Mouse (Mus musculus): Measurements from ENCODE around the gene Kalrn. TPM values are rescaled to one million over a fixed set of nuclear protein-coding genes. Genes with fewer than 3 reads are reported as not detected.
A peak's percentile ranks its signal among the peaks of the same experiment; 100 is the strongest.

Kalrn gene
- polyA plus RNA-seq, 1 experiment from 2014 or later: 16.8 TPM

DNA sequence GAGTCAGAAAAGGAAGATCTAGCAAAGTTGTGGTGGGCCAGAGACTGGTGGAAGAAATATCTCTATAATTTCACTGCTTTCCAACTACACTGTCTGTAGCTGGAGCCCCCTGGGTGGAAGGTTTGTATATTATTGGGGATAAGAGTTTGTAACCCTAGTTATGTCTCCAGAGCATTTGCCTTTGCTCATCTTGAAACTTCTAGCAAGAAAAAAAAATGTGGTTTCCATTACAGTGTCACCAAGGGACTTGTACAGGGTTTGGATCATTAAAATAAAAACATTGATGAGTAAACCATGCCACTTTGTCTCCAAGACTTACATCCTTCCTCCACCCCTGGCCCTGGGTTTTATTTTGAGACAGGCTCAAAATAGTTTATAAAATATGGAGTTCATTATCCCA lies 71.2 kb downstream of the Kalrn start:
- Histone ChIP-seq H3K9me3 (ENCODE audit: control insufficient read depth, low read length) (no peaks in the 10 kb centered on the region), H3K4me3 (ENCODE audit: low read depth, low read length) (no peak overlapping the region)

DNA sequence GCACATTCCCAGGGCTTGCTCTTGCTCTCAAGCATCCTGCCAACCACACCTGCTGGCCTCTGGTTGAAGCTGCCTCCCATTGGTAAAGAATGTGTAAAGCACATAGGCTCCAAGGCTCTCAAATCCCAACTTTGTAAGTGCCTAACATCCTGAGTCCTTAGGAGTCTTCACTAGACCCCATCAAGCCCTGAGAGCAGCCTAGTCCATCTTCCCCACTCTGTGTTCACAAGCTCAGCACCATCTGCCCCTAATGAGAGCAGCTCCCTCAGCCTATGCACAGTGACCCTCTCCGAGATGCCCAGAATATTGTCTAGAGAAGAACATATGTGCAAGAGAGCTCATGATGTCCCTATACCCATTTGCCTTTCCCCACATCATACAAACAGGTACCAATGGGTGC lies 78.6 kb downstream of the Kalrn start:
- Histone ChIP-seq H3K4me3 (ENCODE audit: low read depth, low read length) (no peak overlapping the region), H3K27ac (ENCODE audit: low read depth, low read length) (no peak overlapping the region), H3K4me2 (no peak overlapping the region), H3K27me3 (ENCODE audit: control insufficient read depth, insufficient read depth, low read length) (no peaks in the 10 kb centered on the region), H3K36me3 (ENCODE audit: control insufficient read depth, insufficient read depth, low read length) (no peaks in the 10 kb centered on the region), H3K9ac (ENCODE audit: low read length) (no peak overlapping the region), H3K9me3 (ENCODE audit: control insufficient read depth, low read length) (no peaks in the 10 kb centered on the region), H3K4me1 (ENCODE audit: control insufficient read depth, insufficient read depth, low read length) (no peaks in the 10 kb centered on the region; the same call in 1 of the 2 replicates)
- WGBS: 87% methylated on average over 1 of the region's 1 CpGs
- ATAC-seq (ENCODE audit: low FRiP score) (no peak), DNase-seq (ENCODE audit: low spot score, missing footprints) (no peak)

More for the DNA sequence above, 71.2 kb downstream of the Kalrn start:
- H3K27me3 ChIP-seq (ENCODE audit: control insufficient read depth, insufficient read depth, low read length): no peaks in the 10 kb centered on the region
- H3K36me3 ChIP-seq (ENCODE audit: control insufficient read depth, insufficient read depth, low read length): no peaks in the 10 kb centered on the region
- ATAC-seq (ENCODE audit: low FRiP score) (no peak), DNase-seq (ENCODE audit: low spot score, missing footprints) (no peak)
- no peaks in the 10 kb centered on the region for H3K4me1 ChIP-seq (ENCODE audit: control insufficient read depth, insufficient read depth, low read length)
- no peak overlapping the region for H3K4me2 ChIP-seq
- no peak overlapping the region for H3K27ac ChIP-seq (ENCODE audit: low read depth, low read length)
- no peak overlapping the region for H3K9ac ChIP-seq (ENCODE audit: low read length)

DNA sequence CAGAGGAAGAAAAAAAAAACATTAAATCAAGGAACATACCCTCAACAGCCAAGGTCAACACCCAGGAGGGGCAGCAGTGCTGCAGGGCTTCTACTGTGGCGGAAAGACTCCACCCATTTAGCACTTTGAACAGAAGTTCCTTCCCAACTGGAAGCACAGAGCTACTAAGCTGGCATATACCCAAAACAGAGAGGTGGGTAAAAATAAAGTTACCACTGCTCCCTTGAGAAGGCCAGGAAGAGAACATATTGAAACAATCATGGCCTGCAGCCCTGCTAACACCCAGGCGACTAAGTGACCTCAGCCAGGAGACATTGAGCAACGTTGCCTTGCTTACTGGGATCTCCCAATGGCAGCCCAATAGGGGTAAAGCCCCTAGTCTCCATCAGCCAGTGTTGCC lies 79.4 kb downstream of the Kalrn start:
- no peaks in the 10 kb centered on the region for H3K9me3 ChIP-seq (ENCODE audit: control insufficient read depth, low read length)
- 80% methylated on average over 3 of the region's 3 CpGs for WGBS
- H3K27me3 ChIP-seq (ENCODE audit: control insufficient read depth, insufficient read depth, low read length): no peaks in the 10 kb centered on the region
- no peak for DNase-seq (ENCODE audit: low spot score, missing footprints)
- H3K9ac ChIP-seq (ENCODE audit: low read length): no peak overlapping the region
- no peaks in the 10 kb centered on the region; the same call in 1 of the 2 replicates for H3K4me1 ChIP-seq (ENCODE audit: control insufficient read depth, insufficient read depth, low read length)
- H3K4me3 ChIP-seq (ENCODE audit: low read depth, low read length): no peak overlapping the region
- no peak overlapping the region for H3K27ac ChIP-seq (ENCODE audit: low read depth, low read length)
- ATAC-seq (ENCODE audit: low FRiP score): no peak
- H3K4me2 ChIP-seq: no peak overlapping the region
- H3K36me3 ChIP-seq (ENCODE audit: control insufficient read depth, insufficient read depth, low read length): no peaks in the 10 kb centered on the region

DNA sequence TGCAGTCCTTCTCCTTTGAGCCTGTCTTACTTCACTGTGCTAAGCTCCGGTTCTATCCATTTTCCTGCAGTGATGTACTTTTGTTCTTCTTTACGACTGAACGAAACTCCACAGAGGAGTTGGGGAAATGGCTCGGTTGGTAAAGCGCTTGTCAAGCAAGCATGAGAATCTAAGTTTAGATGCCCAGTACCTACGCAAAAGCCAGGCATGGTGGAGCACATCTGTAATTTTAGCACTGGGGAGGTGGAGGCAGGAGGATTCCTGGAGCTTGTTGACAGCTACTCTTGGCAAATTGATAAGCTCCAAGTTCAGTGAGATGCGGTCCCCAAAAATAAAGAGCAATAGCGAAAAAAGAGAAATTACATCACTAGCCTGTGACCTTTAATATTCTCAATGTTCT lies 82.1 kb downstream of the Kalrn start:
- WGBS: 73% methylated on average over 8 of the region's 8 CpGs
- Histone ChIP-seq H3K4me1 (ENCODE audit: control insufficient read depth, insufficient read depth, low read length) (peaks cover 3% of the 10 kb centered on the region), H3K9me3 (ENCODE audit: control insufficient read depth, low read length) (no peaks in the 10 kb centered on the region), H3K27ac (ENCODE audit: low read depth, low read length) (no peak overlapping the region), H3K4me2 (no peak overlapping the region), H3K36me3 (ENCODE audit: control insufficient read depth, insufficient read depth, low read length) (no peaks in the 10 kb centered on the region), H3K4me3 (ENCODE audit: low read depth, low read length) (no peak overlapping the region), H3K9ac (ENCODE audit: low read length) (no peak overlapping the region; the same call in 1 of the 2 replicates), H3K27me3 (ENCODE audit: control insufficient read depth, insufficient read depth, low read length) (no peaks in the 10 kb centered on the region)
- ATAC-seq (ENCODE audit: low FRiP score) (no peak), DNase-seq (ENCODE audit: low spot score, missing footprints) (no peak)

DNA sequence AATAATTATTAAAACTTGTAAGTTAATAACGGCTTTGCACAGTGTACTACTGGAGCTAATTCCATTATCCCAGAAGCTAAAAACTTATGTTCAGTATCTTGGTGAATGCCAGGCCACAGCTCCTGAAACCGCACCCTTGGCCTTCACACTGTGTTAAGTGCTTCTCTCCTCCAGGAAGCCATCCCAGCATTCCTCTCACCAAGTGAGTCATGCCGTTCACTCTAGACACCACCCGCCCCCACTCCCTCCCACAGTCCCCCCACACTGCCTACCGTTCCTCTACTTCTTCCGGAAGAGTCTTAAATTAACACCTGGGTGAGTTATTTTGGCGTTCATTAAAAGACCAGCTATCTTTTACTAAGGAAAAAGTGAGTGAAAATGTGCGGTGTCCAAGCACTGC lies 82.8 kb downstream of the Kalrn start:
- no peak for ATAC-seq (ENCODE audit: low FRiP score)
- Histone ChIP-seq H3K4me1 (ENCODE audit: control insufficient read depth, insufficient read depth, low read length) (peaks cover 5% of the 10 kb centered on the region), H3K36me3 (ENCODE audit: control insufficient read depth, insufficient read depth, low read length) (no peaks in the 10 kb centered on the region)

DNA sequence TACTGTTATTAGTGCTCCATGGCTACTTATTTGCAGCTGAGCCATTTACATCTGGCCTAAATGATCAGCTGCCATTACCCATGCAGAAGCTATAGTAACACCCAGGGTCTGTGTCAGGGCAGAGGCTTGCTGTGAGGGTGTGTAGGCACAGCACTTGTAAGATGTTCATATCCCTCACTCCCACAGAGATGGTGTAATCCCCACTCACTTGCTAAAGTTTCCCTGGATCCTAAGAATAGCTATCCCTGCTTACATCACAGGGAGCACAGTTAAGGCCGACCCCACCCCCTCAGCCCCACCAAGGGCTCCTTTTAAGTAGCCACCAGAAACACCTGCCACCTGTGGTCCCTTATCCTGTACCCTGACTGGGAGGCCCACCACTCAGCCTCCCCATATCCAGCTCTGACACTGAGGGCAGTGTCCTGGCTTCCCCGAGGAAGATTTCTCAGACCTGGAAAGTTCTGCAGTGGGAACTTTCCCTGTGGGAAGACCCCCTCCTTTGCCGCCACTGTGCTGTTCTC lies 83.5 kb downstream of the Kalrn start:
- WGBS: 63% methylated on average over 3 of the region's 3 CpGs
- no peak overlapping the region for H3K4me2 ChIP-seq
- peak; percentile 51 for DNase-seq (ENCODE audit: low spot score, missing footprints)

More for the DNA sequence above, 82.8 kb downstream of the Kalrn start:
- Histone ChIP-seq H3K4me3 (ENCODE audit: low read depth, low read length) (no peak overlapping the region), H3K9me3 (ENCODE audit: control insufficient read depth, low read length) (no peaks in the 10 kb centered on the region), H3K9ac (ENCODE audit: low read length) (no peak overlapping the region), H3K27me3 (ENCODE audit: control insufficient read depth, insufficient read depth, low read length) (no peaks in the 10 kb centered on the region), H3K4me2 (no peak overlapping the region), H3K27ac (ENCODE audit: low read depth, low read length) (no peak overlapping the region)
- 66% methylated on average over 8 of the region's 8 CpGs for WGBS
- no peak for DNase-seq (ENCODE audit: low spot score, missing footprints)

DNA sequence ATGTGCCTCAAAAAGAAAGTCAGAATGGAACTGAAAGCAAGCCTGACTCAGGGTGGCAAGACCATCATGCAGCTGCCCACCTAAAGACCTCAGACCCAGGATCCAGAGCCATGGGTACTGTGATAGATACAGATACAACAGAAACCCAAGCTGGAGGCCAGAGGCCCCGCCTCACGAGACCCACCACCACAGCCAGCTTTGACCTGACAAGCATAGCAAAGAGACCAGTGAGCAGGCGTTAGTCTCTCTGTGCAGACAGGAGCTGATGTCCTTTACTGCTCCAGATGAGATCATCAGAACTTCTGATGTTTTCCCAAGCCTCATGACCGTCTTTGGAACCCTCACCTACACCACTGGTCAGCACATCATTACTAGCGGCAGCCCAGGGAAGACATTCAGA lies 85.5 kb downstream of the Kalrn start:
- no peak overlapping the region for H3K9ac ChIP-seq (ENCODE audit: low read length)
- H3K4me3 ChIP-seq (ENCODE audit: low read depth, low read length): no peak overlapping the region
- no peak overlapping the region for H3K4me2 ChIP-seq
- DNase-seq (ENCODE audit: low spot score, missing footprints): no peak
- peaks cover 5% of the 10 kb centered on the region for H3K4me1 ChIP-seq (ENCODE audit: control insufficient read depth, insufficient read depth, low read length)
- ATAC-seq (ENCODE audit: low FRiP score): no peak
- no peaks in the 10 kb centered on the region for H3K9me3 ChIP-seq (ENCODE audit: control insufficient read depth, low read length)
- no peaks in the 10 kb centered on the region for H3K36me3 ChIP-seq (ENCODE audit: control insufficient read depth, insufficient read depth, low read length)
- no peak overlapping the region for H3K27ac ChIP-seq (ENCODE audit: low read depth, low read length)
- no peaks in the 10 kb centered on the region for H3K27me3 ChIP-seq (ENCODE audit: control insufficient read depth, insufficient read depth, low read length)
- 87% methylated on average over 5 of the region's 5 CpGs for WGBS

More for the DNA sequence above, 83.5 kb downstream of the Kalrn start:
- Histone ChIP-seq H3K27me3 (ENCODE audit: control insufficient read depth, insufficient read depth, low read length) (no peaks in the 10 kb centered on the region), H3K27ac (ENCODE audit: low read depth, low read length) (no peak overlapping the region), H3K4me1 (ENCODE audit: control insufficient read depth, insufficient read depth, low read length) (peaks cover 5% of the 10 kb centered on the region), H3K9me3 (ENCODE audit: control insufficient read depth, low read length) (no peaks in the 10 kb centered on the region), H3K4me3 (ENCODE audit: low read depth, low read length) (no peak overlapping the region), H3K36me3 (ENCODE audit: control insufficient read depth, insufficient read depth, low read length) (no peaks in the 10 kb centered on the region), H3K9ac (ENCODE audit: low read length) (no peak overlapping the region)
- no peak for ATAC-seq (ENCODE audit: low FRiP score)

DNA sequence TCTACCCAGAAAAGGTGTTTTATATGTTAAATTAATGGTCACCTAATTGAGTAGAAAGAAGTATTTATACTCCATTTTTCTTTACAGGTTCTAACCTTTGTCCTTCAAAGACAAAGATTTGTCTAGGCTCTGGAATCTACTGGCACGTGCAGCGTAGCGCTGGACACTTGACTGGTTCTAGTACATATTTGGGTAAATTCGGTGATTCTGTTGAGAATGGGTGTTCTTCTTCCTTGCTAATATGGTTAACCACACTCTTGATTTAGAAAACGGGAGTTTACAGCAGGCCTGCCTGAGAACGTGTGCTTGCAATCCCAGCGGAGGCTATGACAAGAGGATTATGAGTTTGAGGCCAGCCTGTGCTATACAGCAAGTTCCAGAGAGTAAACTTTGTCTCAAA lies 86.1 kb downstream of the Kalrn start:
- peaks cover 5% of the 10 kb centered on the region for H3K4me1 ChIP-seq (ENCODE audit: control insufficient read depth, insufficient read depth, low read length)
- ATAC-seq (ENCODE audit: low FRiP score): no peak
- H3K4me2 ChIP-seq: no peak overlapping the region
- H3K9ac ChIP-seq (ENCODE audit: low read length): no peak overlapping the region
- no peaks in the 10 kb centered on the region for H3K9me3 ChIP-seq (ENCODE audit: control insufficient read depth, low read length)
- no peaks in the 10 kb centered on the region for H3K27me3 ChIP-seq (ENCODE audit: control insufficient read depth, insufficient read depth, low read length)
- H3K36me3 ChIP-seq (ENCODE audit: control insufficient read depth, insufficient read depth, low read length): no peaks in the 10 kb centered on the region
- 89% methylated on average over 7 of the region's 7 CpGs for WGBS
- no peak overlapping the region for H3K27ac ChIP-seq (ENCODE audit: low read depth, low read length)
- no peak for DNase-seq (ENCODE audit: low spot score, missing footprints)
- H3K4me3 ChIP-seq (ENCODE audit: low read depth, low read length): no peak overlapping the region

DNA sequence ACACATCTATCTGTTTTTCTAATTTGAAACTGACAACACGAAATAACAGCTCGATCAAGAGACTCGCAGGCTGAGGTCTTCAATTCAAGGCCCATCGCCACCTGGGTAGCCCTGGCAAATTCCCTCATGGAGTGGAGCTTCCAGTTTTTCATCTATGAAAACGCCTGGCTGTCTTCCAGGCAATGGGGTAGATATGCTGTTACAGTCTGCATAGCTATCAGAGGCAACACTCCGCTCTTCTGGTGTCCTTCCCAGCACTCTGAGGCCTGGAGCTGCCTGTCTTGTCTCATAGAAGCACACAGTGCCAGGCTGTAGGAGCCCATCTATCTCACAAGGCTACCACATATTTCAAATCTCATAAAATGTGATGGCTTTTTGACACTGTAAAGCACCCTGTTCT lies 87.8 kb downstream of the Kalrn start:
- H3K36me3 ChIP-seq (ENCODE audit: control insufficient read depth, insufficient read depth, low read length): no peaks in the 10 kb centered on the region
- no peak for DNase-seq (ENCODE audit: low spot score, missing footprints)
- H3K27ac ChIP-seq (ENCODE audit: low read depth, low read length): no peak overlapping the region
- H3K9ac ChIP-seq (ENCODE audit: low read length): no peak overlapping the region
- H3K4me3 ChIP-seq (ENCODE audit: low read depth, low read length): no peak overlapping the region
- H3K4me2 ChIP-seq: no peak overlapping the region
- H3K9me3 ChIP-seq (ENCODE audit: control insufficient read depth, low read length): no peaks in the 10 kb centered on the region
- ATAC-seq (ENCODE audit: low FRiP score): no peak
- WGBS: 87% methylated on average over 6 of the region's 6 CpGs
- no peaks in the 10 kb centered on the region for H3K27me3 ChIP-seq (ENCODE audit: control insufficient read depth, insufficient read depth, low read length)
- H3K4me1 ChIP-seq (ENCODE audit: control insufficient read depth, insufficient read depth, low read length): peaks cover 5% of the 10 kb centered on the region; the same call in 1 of the 2 replicates

Data from midbrain, embryonic 11.5 days (tissue).